Mouse (Mus musculus): ENCODE results near the gene Snhg11. TPM values are rescaled to one million over a fixed set of nuclear protein-coding genes. Genes with fewer than 3 reads are reported as not detected.

The Snhg11 gene
- total RNA-seq, 2 experiments from 2014 or later: 275 to 360 TPM

Other genes with a start within 250 kb of the Snhg11 start
- 1 to 10 TPM; 7.0 to 9.7 TPM for gene Tgm2, start 229.2 kb upstream of the Snhg11 start, total RNA-seq (2021)
- 1 to 10 TPM; 3.1 TPM for gene D630003M21Rik, start 146.4 kb upstream of the Snhg11 start, total RNA-seq (2021)
- gene Bpi, start 117.5 kb upstream of the Snhg11 start, total RNA-seq (2021): not detected
- gene Lbp, start 69.1 kb upstream of the Snhg11 start, total RNA-seq (2021): 1 to 10 TPM; 1.4 to 2.0 TPM
- 10 to 100 TPM; 72.5 to 78.0 TPM for gene Ralgapb, start 34.2 kb downstream of the Snhg11 start, total RNA-seq (2021)
- gene Adig, start 127.0 kb downstream of the Snhg11 start, total RNA-seq (2021): not detected
- under 1 TPM in 1 of 2 experiments, not detected in 1; 0.56 TPM for gene Arhgap40, start 137.2 kb downstream of the Snhg11 start, total RNA-seq (2021)
- gene Slc32a1, start 235.1 kb downstream of the Snhg11 start, total RNA-seq (2021): 10 to 100 TPM; 41.8 to 59.9 TPM
- 10 to 100 TPM; 14.3 to 15.5 TPM for gene Actr5, start 249.2 kb downstream of the Snhg11 start, total RNA-seq (2021)

All from left cerebral cortex, postnatal 4 days (tissue).